Comparison of ENCODE assay signal across 29 mouse cellular contexts in genomic region chrX:102101886-102102285, GRCm38 (mm10). TPM values are rescaled to one million over a fixed set of nuclear protein-coding genes. Genes with fewer than 3 reads are reported as not detected.
DNase-seq lines count a peak whose midpoint lies in the region; ATAC-seq and TF ChIP-seq lines count a peak whose summit lies in the region.
"Had no signal": no experiment of that assay in that cellular context is flagged by ENCODE, and none has a peak within 500 bp of the region (broad histone marks: within the 10 kb centered on the region; RNA-seq: fewer than 3 reads in every experiment).

No protein-coding gene starts in this region.

- no peak overlapping the region for H3K4me3 ChIP-seq in kidney, adult 2 months (ENCODE audit: insufficient read depth, low read depth, low read length)
- H3K4me3 ChIP-seq in kidney, embryonic 15.5 days (replicated peaks) = no peak overlapping the region
- H3K4me3 ChIP-seq: embryonic facial prominence, embryonic 10.5 days; embryonic facial prominence, embryonic 13.5 days; erythroblast, embryonic 14.5 days; forebrain, embryonic 12.5 days; forebrain, embryonic 15.5 days; heart, embryonic 10.5 days; heart, embryonic 13.5 days had no signal

- H3K4me1 ChIP-seq in kidney, adult 2 months (ENCODE audit: control insufficient read depth, insufficient read depth, low read length) = 0 out of 2 replicates have a peak, but pooled peaks cover 3% of the 10 kb centered on the region
- no peaks in the 10 kb centered on the region for H3K4me1 ChIP-seq in kidney, embryonic 15.5 days
- H3K4me1 ChIP-seq: embryonic facial prominence, embryonic 10.5 days; embryonic facial prominence, embryonic 13.5 days; forebrain, embryonic 12.5 days; forebrain, embryonic 15.5 days; heart, embryonic 10.5 days; heart, embryonic 13.5 days had no signal

- H3K27me3 ChIP-seq in kidney, adult 2 months (replicated peaks; ENCODE audit: control insufficient read depth, insufficient read depth, low read length) = no peaks in the 10 kb centered on the region
- peaks cover 15% of the 10 kb centered on the region; the same call in 1 of the 2 replicates for H3K27me3 ChIP-seq in kidney, embryonic 15.5 days
- H3K27me3 ChIP-seq: forebrain, embryonic 12.5 days; forebrain, embryonic 15.5 days had no signal

- TF ChIP-seq POLR2A in kidney, adult 2 months (IDR thresholded peaks at IDR 0.05; ENCODE audit: low read depth, low read length) = no peak

- no peaks in the 10 kb centered on the region for H3K36me3 ChIP-seq in kidney, adult 2 months (ENCODE audit: control insufficient read depth, insufficient read depth, low read length)
- H3K36me3 ChIP-seq in kidney, embryonic 15.5 days = no peaks in the 10 kb centered on the region
- H3K36me3 ChIP-seq: embryonic facial prominence, embryonic 10.5 days; embryonic facial prominence, embryonic 13.5 days; forebrain, embryonic 12.5 days; forebrain, embryonic 15.5 days; heart, embryonic 10.5 days; heart, embryonic 13.5 days had no signal

- ATAC-seq in kidney, embryonic 15.5 days (replicated peaks; ENCODE audit: low FRiP score) = no peak
- peak; percentile 52 for ATAC-seq in granulocyte monocyte progenitor cell, adult 5-6 weeks (replicated peaks; ENCODE audit: poor library complexity, severe bottlenecking)
- ATAC-seq: CD4-positive, CD25-positive, alpha-beta regulatory T cell, adult 4 months; forebrain, embryonic 15.5 days; hindbrain, postnatal 0 days; inflammation-experienced regulatory T-cells, adult 6 months had no signal

- H3K27ac ChIP-seq in kidney, adult 2 months (ENCODE audit: insufficient read depth, low read depth, low read length) = no peak overlapping the region
- no peak overlapping the region for H3K27ac ChIP-seq in kidney, embryonic 15.5 days
- H3K27ac ChIP-seq: embryonic facial prominence, embryonic 10.5 days; embryonic facial prominence, embryonic 13.5 days; forebrain, embryonic 12.5 days; forebrain, embryonic 15.5 days; heart, embryonic 10.5 days; heart, embryonic 13.5 days; hindbrain, embryonic 14.5 days; hindbrain, postnatal 0 days had no signal

- no peak for TF ChIP-seq CTCF in kidney, adult 2 months (conservative IDR thresholded peaks at IDR 0.05; ENCODE audit: insufficient read depth, insufficient read length, low read depth, low read length)

- no peak overlapping the region for H3K9ac ChIP-seq in kidney, embryonic 15.5 days
- H3K9ac ChIP-seq: embryonic facial prominence, embryonic 13.5 days; forebrain, embryonic 12.5 days; forebrain, embryonic 15.5 days; heart, embryonic 13.5 days; hindbrain, embryonic 14.5 days had no signal

- DNase-seq in kidney, adult 2 months = peak; percentile 11
- peak; percentile 10 for DNase-seq in lung, postnatal 25 days (ENCODE audit: low spot score)
- no peak for DNase-seq in lung, postnatal 4 days
- no peak for DNase-seq in B cell, adult 2 months
- DNase-seq: adrenal gland, adult 2 months; adrenal gland, postnatal 14 days; cerebellum, adult 11-12 months; cerebellum, adult 8-10 months; cerebellum, postnatal 10 days; cerebellum, postnatal 36 days; embryo, embryonic 11 days; gastrocnemius, postnatal 10 days; gastrocnemius, postnatal 36 days; heart, adult 18-20 months; heart, postnatal 14 days; heart, postnatal 4 days had no signal

- WGBS in kidney, adult 2 months = 49% methylated on average over 7 of the region's 7 CpGs
- 58% methylated on average over 7 of the region's 7 CpGs for WGBS in kidney, embryonic 15.5 days

- no peak overlapping the region for H3K4me2 ChIP-seq in kidney, embryonic 15.5 days
- H3K4me2 ChIP-seq: embryonic facial prominence, embryonic 13.5 days; forebrain, embryonic 12.5 days; forebrain, embryonic 15.5 days; heart, embryonic 13.5 days; hindbrain, embryonic 14.5 days had no signal

- no peaks in the 10 kb centered on the region for H3K9me3 ChIP-seq in kidney, embryonic 15.5 days (replicated peaks)
- H3K9me3 ChIP-seq: embryonic facial prominence, embryonic 10.5 days; embryonic facial prominence, embryonic 13.5 days; forebrain, embryonic 12.5 days; forebrain, embryonic 15.5 days; heart, embryonic 10.5 days; heart, embryonic 13.5 days had no signal

RNA-seq across cellular contexts. Expression of gene Pin4, which starts 17.4 kb away (rescaled TPM):
- 2.0 and 5.2 TPM in 2 replicates for polyA plus RNA-seq in kidney, adult 2 months (2012; rRNA removed)
- polyA plus RNA-seq in kidney, embryonic 15.5 days (2015; fragmentation: Nextera tagmentation; extraction: Ambion mirVana) = 68.1 and 75.6 TPM in 2 replicates
- 65.5 and 77.0 TPM in 2 replicates for total RNA-seq in granulocyte monocyte progenitor cell, adult 5-6 weeks (2014; fragmentation: Nextera tagmentation)
- total RNA-seq in granulocyte monocyte progenitor cell, adult 5-6 weeks (2017) = 83.2 and 99.1 TPM in 2 replicates
- polyA plus RNA-seq: adrenal gland, adult 2 months had no signal

RNA-seq across cellular contexts. Expression of gene Rtl5, which starts 30.8 kb away (rescaled TPM):
- 9.7 and 11.9 TPM in 2 replicates for polyA plus RNA-seq in kidney, adult 2 months (2012; rRNA removed)
- polyA plus RNA-seq in kidney, embryonic 15.5 days (2015; fragmentation: Nextera tagmentation; extraction: Ambion mirVana) = 2.5 and 2.8 TPM in 2 replicates
- total RNA-seq in granulocyte monocyte progenitor cell, adult 5-6 weeks (2014; fragmentation: Nextera tagmentation) = 2.1 and 4.4 TPM in 2 replicates
- 0.52 and 1.6 TPM in 2 replicates for total RNA-seq in granulocyte monocyte progenitor cell, adult 5-6 weeks (2017)

RNA-seq across cellular contexts. Expression of gene Ercc6l, which starts 55.0 kb away (rescaled TPM):
- 0.10 and 0.13 TPM in 2 replicates for polyA plus RNA-seq in kidney, adult 2 months (2012; rRNA removed)
- polyA plus RNA-seq in kidney, embryonic 15.5 days (2015; fragmentation: Nextera tagmentation; extraction: Ambion mirVana) = 13.5 and 13.9 TPM in 2 replicates
- total RNA-seq in granulocyte monocyte progenitor cell, adult 5-6 weeks (2014; fragmentation: Nextera tagmentation) = 22.2 and 22.5 TPM in 2 replicates
- 26.6 and 31.8 TPM in 2 replicates for total RNA-seq in granulocyte monocyte progenitor cell, adult 5-6 weeks (2017)
- polyA plus RNA-seq: adrenal gland, adult 2 months had no signal

Comparison
In these comparisons a context has a peak if more than half of its experiments do, and no peak if none do; other contexts are left out.
1. DNase-seq: peak in kidney, adult 2 months (single experiment) and lung, postnatal 25 days (single experiment); none in lung, postnatal 4 days (0 of 2) and B cell, adult 2 months (0 of 2).
2. RNA of gene Pin4, which starts 17.4 kb away (polyA plus RNA-seq): 68.1 to 75.6 TPM in kidney, embryonic 15.5 days; 2.0 to 5.2 TPM in kidney, adult 2 months; every median in the first group is over 10 times any median in the second.
3. RNA of gene Ercc6l, which starts 55.0 kb away (polyA plus RNA-seq): 13.5 to 13.9 TPM in kidney, embryonic 15.5 days; 0.10 to 0.13 TPM in kidney, adult 2 months; every median in the first group is over 10 times any median in the second.